Mouse (Mus musculus) heart, adult 18-20 months (tissue): Measurements from ENCODE around the gene Gm11214. TPM values are rescaled to one million over a fixed set of nuclear protein-coding genes. Genes with fewer than 3 reads are reported as not detected.

Source experiments
- DNase-seq, 2 experiments: peaks; one replicate each; pipeline ENCODE4 v3.0.0; 2021 to 2022; ENCODE audit warnings: mixed read lengths in 1 of 2
- long read RNA-seq, 2 experiments: library from polyadenylated mRNA; stranded (forward); transcript quantifications; one replicate each; pipeline ENCODE4 v2.0.0; 2021
- total RNA-seq, 2 experiments: library from RNA; stranded (reverse); gene quantifications; 2 replicates each; pipeline ENCODE4 v1.2.3; 2021

Gm11214 gene
- not detected for total RNA-seq
- long read RNA-seq, experiment 1, result 0 reads
- long read RNA-seq, experiment 2, result 0 reads

DNA sequence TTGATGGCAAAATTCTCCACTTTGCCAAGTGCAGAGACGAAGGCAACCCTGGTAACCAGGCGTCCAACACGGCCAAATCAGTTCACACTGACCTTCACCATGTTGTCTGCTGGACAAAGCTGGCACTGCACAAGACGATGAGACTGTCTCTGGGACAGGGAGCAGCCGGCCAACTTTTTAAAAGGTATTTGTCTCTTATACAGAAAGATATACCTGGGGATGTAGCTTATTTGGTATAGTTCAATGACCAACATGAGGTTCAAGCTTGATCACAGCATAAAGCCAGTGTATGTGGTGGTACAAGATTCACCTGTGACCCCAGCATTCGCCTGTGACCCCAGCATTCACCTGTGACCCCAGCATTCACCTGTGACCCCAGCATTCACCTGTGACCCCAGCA is at the start of gene Gm11214:
Gene Gm11214, minus strand, starts transcription at position 101 of the 400 bp plus-strand sequence.
- DNase-seq, result no peak

DNA sequence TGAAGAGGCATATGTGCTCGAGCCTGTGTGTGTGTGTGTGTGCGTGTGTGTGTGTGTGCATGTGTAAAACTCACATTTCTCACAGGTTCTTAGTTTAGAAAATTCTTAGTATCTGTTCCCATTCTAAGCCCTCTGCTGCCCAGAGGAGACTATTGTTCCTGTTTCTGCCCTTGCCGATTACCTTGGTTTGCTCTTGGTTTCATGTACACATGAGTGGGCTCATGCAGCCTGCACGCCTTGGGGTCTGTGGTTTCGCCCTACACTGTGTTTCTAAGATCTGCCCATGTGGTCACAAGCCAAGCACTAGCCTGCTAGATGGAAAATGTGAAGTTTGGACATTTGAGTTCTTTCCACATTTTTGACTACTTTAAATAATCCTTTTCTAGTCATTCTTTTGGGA is 48.7 kb upstream of the Gm11214 start:
- no peak for DNase-seq

DNA sequence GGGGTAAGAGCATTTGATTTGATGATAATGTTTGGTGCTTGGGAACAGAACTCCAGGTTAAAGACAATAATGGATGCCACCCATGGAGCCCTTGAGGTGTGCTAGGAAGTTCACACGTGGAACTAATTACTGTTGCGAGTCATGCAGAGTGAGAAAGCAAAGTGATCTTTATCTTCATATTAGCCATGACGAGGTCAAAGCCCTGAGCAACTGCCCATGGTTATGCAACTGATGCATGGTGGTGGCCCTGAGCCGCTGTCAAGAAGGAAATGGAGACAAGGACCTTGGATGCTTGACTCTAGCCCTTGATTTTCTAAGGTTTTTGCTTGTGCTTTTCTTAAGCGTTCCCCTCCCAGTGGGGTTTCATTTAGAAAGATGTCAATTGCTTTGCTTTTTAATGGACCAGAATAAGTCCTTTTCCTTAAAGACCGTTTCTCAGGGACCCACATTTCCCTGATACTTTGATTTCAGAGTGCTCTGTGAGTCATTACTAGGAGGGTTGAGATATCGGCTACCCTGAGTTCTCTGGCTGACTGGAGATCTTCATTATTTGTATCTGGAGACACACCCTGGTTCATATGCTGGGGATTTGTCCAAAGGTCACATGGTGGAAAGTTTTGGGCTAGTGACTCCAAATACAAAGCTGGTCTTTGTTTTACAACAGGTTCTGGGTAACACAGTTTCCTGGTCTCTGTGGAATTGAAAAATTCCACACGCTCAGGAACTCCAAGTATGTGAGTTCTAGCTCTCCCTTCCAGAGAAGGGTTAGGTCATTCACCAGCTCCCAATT is 47.4 kb upstream of the Gm11214 start:
- DNase-seq, result peak in 1 of 2 experiments; percentile 23

DNA sequence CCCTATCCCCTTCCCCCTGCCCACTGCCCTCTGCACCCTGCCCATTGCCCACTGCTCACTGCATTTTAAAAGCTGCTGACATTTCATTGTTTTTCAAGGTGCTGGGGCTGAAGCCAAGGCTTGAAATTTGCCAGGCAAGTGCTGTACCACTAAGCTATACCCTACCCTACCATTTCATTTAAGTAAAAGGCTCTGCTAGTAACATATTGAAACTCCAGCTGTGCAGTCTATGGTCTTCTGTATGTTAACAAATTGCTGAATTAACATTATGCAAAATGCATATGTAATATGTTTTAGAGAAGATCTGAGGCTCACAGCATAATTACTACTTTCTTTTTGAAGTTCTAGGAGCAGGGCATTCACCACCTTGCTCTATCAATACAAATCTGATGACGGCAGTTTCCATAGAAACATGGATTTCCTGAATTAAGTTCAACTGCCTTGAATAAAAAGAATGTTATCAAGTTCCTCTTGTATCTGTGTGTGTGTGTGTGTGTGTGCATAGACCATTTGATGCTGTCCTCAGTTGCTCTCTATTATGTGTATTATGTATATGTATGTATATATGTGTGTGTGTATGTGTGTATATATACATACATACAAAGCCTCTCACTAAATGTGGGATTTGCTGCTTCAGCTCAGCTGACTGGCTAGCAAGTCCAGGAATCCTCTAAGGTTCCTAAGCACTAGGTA is 43.2 kb upstream of the Gm11214 start:
- DNase-seq, result no peak

DNA sequence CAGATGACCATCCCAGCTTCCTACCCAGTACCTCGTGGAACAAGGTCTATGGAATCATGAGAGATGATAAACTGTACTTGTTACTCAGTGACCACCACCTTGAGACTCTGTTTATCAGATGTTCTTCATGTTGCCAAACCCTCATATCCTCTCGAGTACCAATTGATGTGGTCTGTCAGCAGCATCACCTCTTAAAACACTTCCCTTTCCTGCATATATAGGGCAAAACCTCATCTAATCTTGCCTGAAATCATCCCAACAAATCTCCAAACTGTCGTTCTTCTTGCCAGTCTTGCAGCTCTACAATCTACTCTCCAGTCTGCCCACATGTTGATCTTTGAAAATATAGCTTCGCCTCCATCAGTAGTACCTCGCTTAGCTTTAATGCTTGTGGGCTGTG is 41.1 kb upstream of the Gm11214 start:
- DNase-seq, result no peak

DNA sequence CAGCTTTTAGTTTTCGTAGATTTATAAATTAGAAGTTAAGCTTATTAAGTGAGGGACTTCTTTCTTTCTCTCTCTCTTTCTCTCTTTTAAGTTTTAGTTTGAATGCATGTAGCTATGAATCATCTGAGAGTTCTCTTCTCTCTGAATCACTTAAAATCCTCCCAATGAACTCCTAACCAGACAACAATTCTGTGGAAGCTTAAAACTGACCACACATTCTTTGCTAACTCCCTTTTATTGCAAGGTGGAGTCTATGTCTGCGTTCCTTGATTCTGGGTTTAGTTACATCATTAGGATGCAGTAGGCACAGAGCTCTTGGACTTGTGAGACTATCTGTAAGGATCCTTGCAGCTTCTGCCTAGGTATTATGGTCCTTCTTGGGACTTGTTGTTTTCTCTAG is 40.5 kb upstream of the Gm11214 start:
- no peak for DNase-seq

DNA sequence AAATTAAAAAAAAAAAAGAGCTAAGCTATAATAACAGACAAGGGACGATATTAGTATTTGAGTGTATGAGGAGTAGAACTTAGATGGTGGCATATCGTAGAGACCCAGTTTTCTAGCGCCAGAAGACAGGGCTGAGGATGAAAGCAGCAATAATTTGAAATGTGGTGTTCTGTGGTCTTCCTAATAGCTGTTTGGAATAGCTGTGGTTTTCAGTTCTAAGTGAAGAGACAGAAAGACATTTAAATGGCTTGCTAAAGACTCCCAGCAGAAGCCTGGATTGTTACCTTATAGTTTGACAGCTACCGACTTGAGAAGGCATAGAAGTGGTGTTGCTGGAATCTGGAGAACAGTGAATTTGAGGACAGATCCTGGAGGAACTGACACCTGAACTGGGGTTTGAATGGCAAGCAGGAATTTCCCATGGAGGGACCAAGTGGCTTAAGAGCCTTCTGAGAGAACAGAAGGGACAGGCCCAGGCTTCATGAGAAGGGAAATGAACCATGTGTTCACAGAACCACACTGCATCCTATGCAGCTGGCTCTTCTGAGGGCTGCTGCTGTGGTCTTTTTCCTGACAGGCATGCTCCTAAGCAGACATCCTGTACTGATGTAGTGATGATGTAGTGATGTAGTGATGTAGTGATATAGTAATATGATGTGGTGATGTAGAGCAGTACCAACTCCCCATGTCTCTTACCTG is 39.0 kb upstream of the Gm11214 start:
- no peak for DNase-seq

DNA sequence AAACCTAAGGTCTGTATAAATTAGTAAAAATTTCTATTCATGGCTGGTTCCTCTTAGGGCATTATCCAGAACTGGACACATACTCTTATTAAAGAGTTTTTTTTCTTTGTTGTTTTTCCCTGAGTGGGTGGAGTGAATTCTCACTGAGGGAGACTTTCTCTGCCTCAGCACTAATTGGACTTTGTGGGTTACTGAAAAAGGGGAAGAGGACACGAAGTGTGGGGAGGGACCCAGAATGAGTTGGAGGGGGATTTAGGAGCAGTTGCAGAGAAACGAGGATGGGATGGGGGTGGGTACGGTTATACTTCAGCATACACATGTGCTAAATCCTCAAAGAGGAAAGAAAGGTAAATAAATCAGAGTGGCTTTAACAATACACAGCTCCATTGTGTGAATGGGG is 36.6 kb upstream of the Gm11214 start:
- DNase-seq, result no peak

DNA sequence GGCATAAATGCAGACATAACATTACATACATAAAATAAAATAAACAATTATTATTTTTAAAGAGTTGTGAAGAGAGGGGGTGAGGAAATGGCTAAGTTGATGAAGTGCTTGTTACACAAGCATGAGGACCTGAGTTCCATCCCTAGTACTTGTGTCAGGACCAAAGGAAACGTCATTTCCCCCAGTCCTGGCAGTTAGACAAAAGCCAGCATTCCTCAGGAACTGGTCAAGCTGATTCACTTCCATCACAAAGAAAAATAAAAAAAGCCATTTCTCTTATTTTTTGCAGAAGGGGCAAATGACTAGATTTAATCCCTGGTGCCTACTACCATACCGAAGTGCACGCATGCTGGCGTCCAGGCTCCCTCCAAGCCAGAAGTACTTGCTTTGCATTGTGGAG is 33.7 kb upstream of the Gm11214 start:
- DNase-seq, result no peak

DNA sequence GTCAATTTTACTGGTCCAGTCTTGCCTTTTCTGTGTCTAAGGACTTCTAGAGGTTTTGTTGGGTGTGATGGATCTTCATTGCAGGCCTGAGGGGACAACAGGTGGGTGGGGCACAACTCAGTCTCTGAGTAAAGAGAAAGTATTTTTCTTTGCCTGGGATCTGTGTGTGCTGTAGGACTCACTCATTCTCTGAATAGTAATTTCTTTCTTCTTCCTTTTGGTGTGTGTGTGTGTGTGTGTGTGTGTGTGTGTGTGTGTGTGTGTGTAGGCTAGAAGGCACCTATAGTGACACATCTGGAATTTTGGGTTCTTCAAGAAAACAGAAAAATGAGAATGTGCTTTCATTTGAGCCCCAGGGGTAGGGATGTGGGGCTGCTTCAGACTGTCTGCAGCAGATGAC is 29.2 kb upstream of the Gm11214 start:
- no peak for DNase-seq

DNA sequence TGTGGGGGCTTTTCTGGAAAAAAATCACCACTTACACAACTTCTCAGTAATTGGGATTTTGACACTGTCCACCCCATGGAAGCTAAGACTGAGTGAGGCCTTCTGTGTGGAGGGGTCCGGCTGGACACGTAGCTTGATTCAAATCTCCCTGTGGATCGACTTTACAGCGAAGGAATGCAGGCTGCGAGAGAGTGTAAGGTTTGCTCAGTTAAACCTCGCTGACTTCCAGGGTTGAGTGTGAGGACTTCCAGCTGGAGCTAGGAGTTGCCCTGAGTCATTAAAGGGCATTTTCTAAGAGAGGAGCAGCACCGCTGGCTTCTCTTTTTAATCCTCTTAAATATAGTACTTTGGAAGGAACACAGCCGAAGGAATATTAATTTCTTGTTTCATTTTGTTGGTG is 24.2 kb upstream of the Gm11214 start:
- DNase-seq, result no peak

DNA sequence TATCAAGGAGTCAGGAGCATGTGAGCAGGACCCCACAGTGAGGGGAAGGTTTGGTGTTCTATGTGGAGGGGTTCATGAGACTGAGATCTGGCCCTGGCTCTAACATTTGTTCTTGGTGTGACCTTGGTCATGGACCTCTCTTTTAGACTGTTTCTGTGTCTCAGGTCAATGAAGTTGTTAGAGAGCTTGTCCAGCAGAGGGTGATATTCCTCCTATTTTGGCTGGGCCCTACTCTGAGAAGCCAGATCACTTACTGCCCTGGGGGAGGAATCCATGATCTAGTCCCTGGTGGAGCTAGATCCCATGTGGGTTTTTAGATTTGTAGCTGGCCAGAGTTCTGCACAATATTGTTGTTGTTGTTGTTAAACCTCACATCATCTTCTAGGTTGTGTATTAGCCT is 23.0 kb upstream of the Gm11214 start:
- DNase-seq, result peak; percentile 51 to 57

DNA sequence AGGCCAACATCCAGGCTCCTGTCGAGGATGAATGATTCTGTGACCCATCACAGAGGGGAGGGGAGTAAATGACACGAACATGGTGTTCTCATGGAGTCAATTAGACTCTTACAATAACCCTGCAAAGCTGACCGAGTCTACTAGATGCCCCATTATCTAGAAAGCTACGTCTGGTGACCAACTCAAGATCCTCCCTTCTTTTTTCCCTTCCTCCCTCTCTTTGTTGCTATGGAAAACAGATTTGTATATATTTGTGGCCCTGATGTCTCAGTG is 22.0 kb upstream of the Gm11214 start:
- DNase-seq, result no peak

DNA sequence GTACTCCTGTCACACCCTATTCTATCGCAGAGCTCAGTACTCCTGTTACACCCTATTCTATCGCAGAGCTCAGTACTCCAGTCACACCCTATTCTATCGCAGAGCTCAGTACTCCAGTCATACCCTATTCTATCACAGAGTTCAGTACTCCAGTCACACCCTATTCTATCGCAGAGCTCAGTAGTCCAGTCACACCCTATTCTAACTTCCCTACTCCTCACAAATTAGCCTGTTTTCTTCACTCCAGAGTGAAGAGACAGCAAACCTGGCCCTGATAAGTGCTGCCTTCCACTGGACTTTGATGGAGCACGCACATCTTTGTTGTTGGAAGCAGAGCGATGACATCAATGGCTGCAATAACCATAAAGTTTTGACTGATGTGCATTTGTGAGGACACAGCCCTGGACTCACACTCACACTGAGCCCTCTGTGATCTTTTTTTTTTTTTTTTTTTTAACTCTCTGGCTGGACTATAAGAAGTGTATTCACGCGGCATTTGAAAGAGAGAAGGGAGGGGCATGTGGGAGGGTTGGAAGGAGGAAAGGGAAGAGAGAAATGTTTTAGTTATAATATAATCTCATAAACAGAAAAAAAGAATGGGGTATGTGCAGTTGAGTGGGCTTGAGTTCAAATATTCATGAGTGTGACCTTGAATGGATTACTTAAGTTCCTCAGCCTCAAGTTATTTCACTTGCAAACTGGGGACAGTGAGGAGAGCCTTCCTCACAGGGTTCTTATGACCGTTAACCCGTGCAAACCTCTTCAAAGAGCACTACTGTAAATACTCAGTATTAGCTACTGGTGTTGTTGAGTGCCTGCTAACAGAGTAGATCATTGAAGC is 21.5 kb upstream of the Gm11214 start:
- no peak for DNase-seq

DNA sequence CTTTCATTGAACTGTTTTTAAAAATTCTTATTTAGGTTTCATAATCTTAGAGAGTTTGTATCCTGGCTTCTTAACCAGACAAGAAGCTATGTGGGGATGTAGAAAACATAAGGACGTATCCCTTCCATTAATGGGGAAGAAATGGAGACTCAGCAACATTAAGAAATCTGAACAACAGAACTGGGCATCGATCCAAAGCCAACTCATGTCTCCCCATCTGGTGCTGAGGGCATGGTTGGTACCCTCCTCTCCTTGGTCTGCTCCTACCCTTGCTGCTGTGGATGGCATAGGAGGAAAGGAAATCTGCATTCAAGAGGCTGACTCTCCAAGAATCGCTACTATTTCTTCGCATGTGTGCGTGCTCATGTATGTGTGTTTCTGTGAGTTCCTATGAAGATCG is 20.5 kb upstream of the Gm11214 start:
- DNase-seq, result no peak

DNA sequence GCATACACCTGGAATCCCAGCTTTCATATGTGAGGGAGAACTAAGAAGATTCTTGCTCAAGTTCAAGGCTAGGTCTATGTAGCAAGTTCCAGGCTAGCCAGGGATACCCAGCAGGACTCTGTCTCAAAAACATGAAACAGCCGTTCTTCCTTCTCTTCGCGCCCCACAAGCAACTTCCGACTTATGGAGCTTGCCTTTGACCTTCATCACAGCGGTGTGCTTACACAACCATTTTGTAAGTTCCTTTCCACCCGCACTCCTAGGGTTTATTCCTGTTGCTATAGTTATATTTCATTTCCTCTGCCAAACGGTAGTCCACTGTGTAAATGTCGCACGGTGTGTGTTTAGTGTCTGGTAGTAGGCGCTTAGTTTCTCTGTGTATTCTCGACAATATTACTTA is 19.9 kb upstream of the Gm11214 start:
- DNase-seq, result no peak

DNA sequence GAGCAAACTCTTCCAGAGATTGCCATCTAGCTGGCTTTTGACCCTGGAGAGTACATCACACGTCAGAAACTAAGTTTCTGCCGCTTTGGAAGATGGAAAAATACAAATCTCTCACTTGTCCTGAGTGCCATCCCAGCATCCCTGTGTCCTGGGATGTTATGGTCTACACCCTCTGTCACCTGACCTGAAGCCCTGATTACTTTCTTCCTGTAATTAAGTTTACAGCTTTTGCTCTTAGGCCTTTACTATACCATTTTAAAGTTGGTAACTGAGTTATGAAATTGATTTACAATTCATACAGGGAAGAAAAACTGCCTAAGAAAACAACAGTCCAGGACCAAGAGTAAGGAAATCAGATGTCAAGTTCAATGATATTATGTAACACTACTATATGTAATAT is 19.3 kb upstream of the Gm11214 start:
- no peak for DNase-seq

DNA sequence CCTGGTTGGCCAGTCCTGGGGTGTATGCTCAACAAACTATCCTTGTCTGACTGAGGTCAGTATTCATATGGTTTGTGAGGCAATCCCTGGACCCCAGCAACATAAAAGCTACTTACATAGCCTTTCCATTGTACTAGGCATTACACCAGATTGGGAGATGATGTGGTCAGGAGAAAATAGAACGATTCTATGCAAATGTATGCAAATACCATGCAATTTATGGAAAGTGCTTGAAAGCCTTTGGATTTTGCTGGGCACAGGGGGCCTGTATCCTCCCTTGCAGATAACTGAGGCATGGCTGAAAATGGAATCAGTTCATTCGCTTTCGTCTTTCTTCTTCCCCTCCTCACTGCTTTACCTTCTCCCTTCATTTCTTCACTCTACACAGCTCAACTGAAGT is 18.4 kb upstream of the Gm11214 start:
- DNase-seq, result no peak

DNA sequence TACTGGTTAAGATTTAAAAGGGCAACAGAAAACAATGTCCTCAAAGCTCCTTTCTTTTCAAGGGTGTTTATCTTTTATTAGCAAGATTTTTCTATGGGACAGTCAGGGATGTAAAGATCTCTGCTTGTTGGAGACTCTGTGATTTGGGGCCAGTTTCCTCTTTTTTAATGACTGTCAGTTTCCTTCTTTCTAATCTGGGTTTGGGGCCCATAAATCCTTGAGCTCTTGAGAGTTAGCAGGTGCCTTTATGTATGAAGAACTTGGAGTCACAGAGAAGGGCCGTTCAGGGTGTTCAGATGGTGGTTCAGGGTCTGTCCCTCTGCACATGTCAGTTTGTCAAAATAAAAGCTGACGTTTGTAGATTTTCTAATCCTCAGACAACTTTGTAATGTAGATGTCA is 11.9 kb upstream of the Gm11214 start:
- no peak for DNase-seq

DNA sequence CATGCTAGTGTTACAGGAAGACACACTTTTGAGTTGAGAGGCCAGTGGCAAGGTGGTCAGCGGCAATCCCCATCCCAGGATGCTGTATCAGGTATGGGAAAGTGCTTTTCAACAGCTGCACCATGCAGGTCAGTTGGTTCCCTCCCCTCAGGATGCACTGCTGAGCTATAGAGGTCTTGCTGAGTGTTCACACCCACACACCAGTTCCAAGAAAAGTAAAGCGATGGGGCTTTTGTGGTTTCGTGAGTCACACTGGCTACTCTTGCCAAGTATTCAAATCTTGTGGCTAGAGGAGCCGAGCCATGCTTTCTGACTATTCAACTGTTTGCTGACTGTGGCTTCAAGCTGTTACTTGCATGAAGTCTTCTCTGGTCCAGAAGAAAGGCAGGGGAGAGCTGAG is 5.1 kb upstream of the Gm11214 start:
- peak; percentile 23 to 61 for DNase-seq

DNA sequence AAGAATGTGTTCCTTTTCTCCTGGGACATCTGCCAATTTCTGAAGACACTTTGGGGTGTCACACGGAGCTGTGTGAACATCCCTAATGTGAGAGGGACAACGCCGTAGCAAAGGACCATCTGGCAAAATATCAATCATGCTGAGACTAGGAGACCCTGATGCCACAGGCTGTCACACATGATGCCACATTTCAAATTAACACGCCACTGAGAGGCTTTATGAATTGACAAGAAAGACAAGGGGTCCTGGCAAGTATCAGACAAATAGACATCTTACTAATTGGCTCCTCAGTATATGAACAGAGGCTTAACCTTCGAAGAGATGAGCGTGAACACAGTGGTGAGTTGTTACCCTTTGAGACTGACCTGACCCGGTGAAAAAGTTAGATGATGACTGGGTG is 2.6 kb upstream of the Gm11214 start:
- DNase-seq, result no peak

DNA sequence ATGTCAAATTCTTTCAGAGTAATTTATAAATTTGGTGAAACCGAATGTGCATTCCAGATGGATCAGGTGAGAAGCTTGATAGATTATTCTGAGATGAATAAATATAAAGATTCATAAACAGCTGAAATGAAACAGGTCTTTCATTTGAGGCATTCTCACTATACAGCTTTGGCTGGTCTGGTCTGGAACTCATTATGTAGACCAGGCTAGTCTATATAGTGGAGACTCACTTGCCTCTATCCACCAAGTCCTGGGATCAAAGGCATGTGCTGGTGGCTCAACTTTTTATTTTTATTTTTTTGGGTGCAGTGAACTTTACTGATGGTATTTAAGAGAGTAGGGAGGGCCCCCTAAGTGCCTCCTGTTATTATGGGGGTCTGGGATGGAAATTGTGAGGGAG is 1.3 kb downstream of the Gm11214 start:
- no peak for DNase-seq

DNA sequence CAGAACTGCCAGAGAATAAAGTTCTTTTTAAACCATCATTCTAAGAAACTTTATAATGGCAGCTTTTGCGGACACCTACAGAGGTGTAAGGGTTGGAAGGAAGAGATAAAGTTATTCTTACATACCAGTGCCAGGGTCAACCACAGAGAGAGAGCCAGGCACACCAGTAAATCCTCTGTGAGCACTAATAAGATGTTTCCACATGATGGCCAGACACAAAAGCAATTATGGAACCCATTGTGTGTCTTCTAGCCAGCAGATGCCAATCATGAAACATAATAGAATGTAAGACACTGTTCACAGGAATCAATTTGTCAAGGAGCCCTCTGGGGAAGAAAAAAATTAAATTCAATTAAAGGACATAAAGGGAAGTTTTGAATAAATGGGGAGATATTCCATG is 1.8 kb downstream of the Gm11214 start:
- no peak for DNase-seq
